In the genomic region with DNA sequence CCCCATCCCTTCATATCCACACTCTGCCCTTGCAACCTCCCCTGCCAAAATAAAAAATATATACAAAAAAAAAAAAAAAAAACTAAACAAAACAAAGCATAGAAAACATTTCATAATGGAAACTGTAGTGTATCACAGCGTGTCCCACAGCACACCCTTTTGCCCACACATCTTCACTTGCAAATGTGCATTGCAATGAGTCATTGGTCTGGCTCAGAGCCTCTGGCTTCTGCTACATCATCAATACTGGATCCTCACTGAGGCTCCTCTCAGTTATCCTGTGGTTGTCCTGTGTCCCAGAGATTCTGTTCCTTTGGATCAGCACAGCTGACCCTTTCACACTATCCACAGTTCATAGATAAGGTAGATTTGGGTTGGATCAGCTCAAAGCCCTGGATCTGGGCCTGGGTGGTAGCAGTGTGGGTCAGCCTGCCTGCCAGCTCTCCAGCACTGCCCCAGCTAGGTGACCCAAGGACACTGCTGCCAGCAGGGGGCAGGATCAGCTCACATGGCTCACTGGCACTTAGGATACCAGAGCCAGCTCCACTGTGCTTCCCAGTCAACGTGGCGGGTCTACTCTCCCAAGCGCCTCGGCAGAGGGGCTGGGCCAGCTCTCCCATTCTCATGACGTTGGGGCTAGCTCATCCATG, we compare ENCODE assay signal across 8 mouse cellular contexts. TPM values are rescaled to one million over a fixed set of nuclear protein-coding genes. Genes with fewer than 3 reads are reported as not detected.
DNase-seq lines count a peak whose midpoint lies in the region; ATAC-seq and TF ChIP-seq lines count a peak whose summit lies in the region.

No protein-coding gene starts in this region.

- no peaks in the 10 kb centered on the region for H3K36me3 ChIP-seq in neural tube, embryonic 15.5 days
- no peaks in the 10 kb centered on the region for H3K36me3 ChIP-seq in kidney, postnatal 0 days (ENCODE audit: insufficient read depth, low read length)
- no peaks in the 10 kb centered on the region for H3K36me3 ChIP-seq in lung, postnatal 0 days (ENCODE audit: insufficient read depth, low read length)
- no peaks in the 10 kb centered on the region for H3K36me3 ChIP-seq in small intestine, adult 2 months (ENCODE audit: control insufficient read depth, insufficient read depth, low read length)

- peak; percentile 68 for TF ChIP-seq CTCF in kidney, postnatal 0 days (IDR thresholded peaks at IDR 0.05; ENCODE audit: low read depth)
- TF ChIP-seq CTCF in lung, postnatal 0 days (IDR thresholded peaks at IDR 0.05): peak; percentile 89
- peak; percentile 66; the same call in 1 of the 2 replicates for TF ChIP-seq CTCF in small intestine, adult 2 months (IDR thresholded peaks at IDR 0.05; ENCODE audit: extremely low read depth, insufficient read length, insufficient replicate concordance, low read depth, low read length)

- H3K4me1 ChIP-seq in neural tube, embryonic 15.5 days: no peaks in the 10 kb centered on the region; the same call in 1 of the 2 replicates
- 0 out of 2 replicates have a peak, but pooled peaks cover 7% of the 10 kb centered on the region for H3K4me1 ChIP-seq in kidney, postnatal 0 days (replicated peaks; ENCODE audit: insufficient read depth, low read length)
- peaks cover 14% of the 10 kb centered on the region for H3K4me1 ChIP-seq in lung, postnatal 0 days (ENCODE audit: insufficient read depth, low read depth, low read length)
- H3K4me1 ChIP-seq in small intestine, adult 2 months (ENCODE audit: control insufficient read depth, insufficient read depth, insufficient read length, low read length): no peaks in the 10 kb centered on the region

- ATAC-seq in neural tube, embryonic 15.5 days (ENCODE audit: low FRiP score): no peak
- ATAC-seq in kidney, postnatal 0 days (replicated peaks; ENCODE audit: low FRiP score, low read depth): peak; percentile 41; the same call in 1 of the 2 replicates
- ATAC-seq in lung, postnatal 0 days: peak; percentile 66
- ATAC-seq in activated CD4-positive, CD25-positive, alpha-beta regulatory T cell, adult 4 months: no peak

- H3K9ac ChIP-seq in neural tube, embryonic 15.5 days (replicated peaks): no peak overlapping the region
- no peak overlapping the region for H3K9ac ChIP-seq in kidney, postnatal 0 days (ENCODE audit: low read depth, low read length)
- no peak overlapping the region for H3K9ac ChIP-seq in lung, postnatal 0 days (replicated peaks; ENCODE audit: low read depth)

- TF ChIP-seq EP300 in lung, postnatal 0 days (IDR thresholded peaks at IDR 0.05): no peak

- no peak overlapping the region for H3K4me3 ChIP-seq in neural tube, embryonic 15.5 days (replicated peaks)
- no peak overlapping the region for H3K4me3 ChIP-seq in kidney, postnatal 0 days (replicated peaks; ENCODE audit: low read depth, low read length)
- H3K4me3 ChIP-seq in lung, postnatal 0 days (ENCODE audit: low read depth, low read length): no peak overlapping the region
- H3K4me3 ChIP-seq in small intestine, adult 2 months (ENCODE audit: low read depth, low read length): no peak overlapping the region

- no peak overlapping the region for H3K4me2 ChIP-seq in neural tube, embryonic 15.5 days
- H3K4me2 ChIP-seq in kidney, postnatal 0 days (ENCODE audit: low read length): no peak overlapping the region
- no peak overlapping the region for H3K4me2 ChIP-seq in lung, postnatal 0 days (replicated peaks; ENCODE audit: low read depth, low read length)

- no peak overlapping the region for H3K27ac ChIP-seq in neural tube, embryonic 15.5 days (replicated peaks)
- no peak overlapping the region for H3K27ac ChIP-seq in kidney, postnatal 0 days
- H3K27ac ChIP-seq in lung, postnatal 0 days (ENCODE audit: low read length): no peak overlapping the region
- H3K27ac ChIP-seq in small intestine, adult 2 months (ENCODE audit: insufficient read depth, low read depth, low read length): no peak overlapping the region

- intact Hi-C loops in gastrocnemius, postnatal 36 days (cut with DNase I): loop anchor here (2.0 kb wide), 1 partner anchor 18 kb away; no protein-coding TSS in a partner anchor

- TF ChIP-seq POLR2A in small intestine, adult 2 months (IDR thresholded peaks at IDR 0.05; ENCODE audit: low read depth, low read length): no peak

- no peaks in the 10 kb centered on the region for H3K9me3 ChIP-seq in neural tube, embryonic 15.5 days (replicated peaks)
- H3K9me3 ChIP-seq in kidney, postnatal 0 days (replicated peaks; ENCODE audit: low read length): no peaks in the 10 kb centered on the region
- no peaks in the 10 kb centered on the region for H3K9me3 ChIP-seq in lung, postnatal 0 days (ENCODE audit: low read length)

- peak; percentile 51 for DNase-seq in neural tube, embryonic 10.5 days (ENCODE audit: extremely low spot score, low spot score)
- DNase-seq in adrenal gland, postnatal 25 days: peak; percentile 85
- peak; percentile 69 to 72 for DNase-seq in gastrocnemius, postnatal 36 days
- DNase-seq in kidney, postnatal 0 days (ENCODE audit: low spot score): no peak
- DNase-seq in lung, postnatal 0 days (ENCODE audit: low spot score): peak; percentile 67

- 55% methylated on average over 6 of the region's 6 CpGs for WGBS in neural tube, embryonic 15.5 days
- 77% methylated on average over 6 of the region's 6 CpGs for WGBS in kidney, postnatal 0 days
- WGBS in lung, postnatal 0 days: 54% methylated on average over 6 of the region's 6 CpGs
- WGBS in small intestine, adult 2 months: 56% methylated on average over 6 of the region's 6 CpGs

- H3K27me3 ChIP-seq in neural tube, embryonic 15.5 days (replicated peaks): no peaks in the 10 kb centered on the region
- no peaks in the 10 kb centered on the region for H3K27me3 ChIP-seq in kidney, postnatal 0 days (ENCODE audit: insufficient read depth, low read length)
- H3K27me3 ChIP-seq in lung, postnatal 0 days (replicated peaks; ENCODE audit: insufficient read depth, low read length): no peaks in the 10 kb centered on the region
- no peaks in the 10 kb centered on the region for H3K27me3 ChIP-seq in small intestine, adult 2 months (ENCODE audit: control insufficient read depth, insufficient read depth, low read length)

RNA-seq across cellular contexts. Expression of gene Nedd4, which starts 7.4 kb away (rescaled TPM):
- polyA plus RNA-seq in neural tube, embryonic 15.5 days (2015; fragmentation: Nextera tagmentation; extraction: Ambion mirVana): 375 and 397 TPM in 2 replicates
- total RNA-seq in adrenal gland, postnatal 25 days (2021): 418 and 467 TPM in 2 replicates
- 100 to 1,000 TPM; 250 to 283 TPM for total RNA-seq in gastrocnemius, postnatal 36 days (2021)
- 377 and 437 TPM in 2 replicates for polyA plus RNA-seq in kidney, postnatal 0 days (2015; fragmentation: Nextera tagmentation; extraction: Ambion mirVana)
- polyA plus RNA-seq in lung, postnatal 0 days (2015; fragmentation: Nextera tagmentation; extraction: Ambion mirVana): 264 and 334 TPM in 2 replicates
- polyA plus RNA-seq in small intestine, adult 2 months (2012; rRNA removed): 12.3 and 18.7 TPM in 2 replicates
- 1 to 10 TPM; 1.2 to 1.3 TPM for polyA plus RNA-seq in activated CD4-positive, CD25-positive, alpha-beta regulatory T cell, adult 4 months (2017; shearing (Covaris generic))

Comparison
In these comparisons a context has a peak if more than half of its experiments do, and no peak if none do; other contexts are left out.
1. ATAC-seq: peak in kidney, postnatal 0 days (single experiment) and lung, postnatal 0 days (single experiment); none in neural tube, embryonic 15.5 days (single experiment) and activated CD4-positive, CD25-positive, alpha-beta regulatory T cell, adult 4 months (single experiment).
2. RNA of gene Nedd4, which starts 7.4 kb away (polyA plus RNA-seq): 377 to 437 TPM in kidney, postnatal 0 days, 375 to 397 TPM in neural tube, embryonic 15.5 days and 264 to 334 TPM in lung, postnatal 0 days; 12.3 to 18.7 TPM in small intestine, adult 2 months and 1.2 to 1.3 TPM in activated CD4-positive, CD25-positive, alpha-beta regulatory T cell, adult 4 months; every median in the first group is over 10 times any median in the second.
3. Peak in every context shown above with its lines, with median percentiles within 50 percentile points of each other: CTCF ChIP-seq.